Mouse (Mus musculus): Measurements from ENCODE around the gene Lrig2.

The Lrig2 gene

GRCm38 (mm10) chr3:104511538-104512423 lies at the start of gene Lrig2:
Gene Lrig2, minus strand, starts transcription at chr3:104511918.
- DNase-seq (ENCODE audit: low spot score in 2 of 2), result peak; percentile 99

- DNase-seq (ENCODE audit: low spot score in 2 of 2), result no peak
These were observed 44.9 kb upstream of the Lrig2 start for GRCm38 (mm10) chr3:104556624-104557023.

- DNase-seq (ENCODE audit: low spot score in 2 of 2), result no peak
These were observed 38.9 kb upstream of the Lrig2 start for GRCm38 (mm10) chr3:104550594-104550993.

- no peak for DNase-seq (ENCODE audit: low spot score in 2 of 2)
These were observed 36.8 kb upstream of the Lrig2 start for GRCm38 (mm10) chr3:104548367-104549087.

- no peak for DNase-seq (ENCODE audit: low spot score in 2 of 2)
These were observed 32.1 kb upstream of the Lrig2 start for GRCm38 (mm10) chr3:104543825-104544224.

- DNase-seq (ENCODE audit: low spot score in 2 of 2), result no peak
These were observed 30.3 kb upstream of the Lrig2 start for GRCm38 (mm10) chr3:104542065-104542429.

- peak; percentile 55 to 58 for DNase-seq (ENCODE audit: low spot score in 2 of 2)
These were observed 29.7 kb upstream of the Lrig2 start for GRCm38 (mm10) chr3:104541139-104542064.

- no peak for DNase-seq (ENCODE audit: low spot score in 2 of 2)
These were observed 28.9 kb upstream of the Lrig2 start for GRCm38 (mm10) chr3:104540480-104541138.

GRCm38 (mm10) chr3:104533223-104533622 lies 21.5 kb upstream of the Lrig2 start:
- DNase-seq (ENCODE audit: low spot score in 2 of 2), result no peak

- DNase-seq (ENCODE audit: low spot score in 2 of 2), result no peak
These were observed 14.6 kb upstream of the Lrig2 start for GRCm38 (mm10) chr3:104526115-104526882.

- no peak for DNase-seq (ENCODE audit: low spot score in 2 of 2)
These were observed 13.8 kb upstream of the Lrig2 start for GRCm38 (mm10) chr3:104525516-104525915.

GRCm38 (mm10) chr3:104525029-104525428 lies 13.3 kb upstream of the Lrig2 start:
- no peak for DNase-seq (ENCODE audit: low spot score in 2 of 2)

GRCm38 (mm10) chr3:104523333-104523871 lies 11.7 kb upstream of the Lrig2 start:
- DNase-seq (ENCODE audit: low spot score in 2 of 2), result peak; percentile 60 to 62

- DNase-seq (ENCODE audit: low spot score in 2 of 2), result no peak
These were observed 9.7 kb upstream of the Lrig2 start for GRCm38 (mm10) chr3:104521341-104521924.

GRCm38 (mm10) chr3:104520471-104520870 lies 8.8 kb upstream of the Lrig2 start:
- DNase-seq (ENCODE audit: low spot score in 2 of 2), result no peak

- no peak for DNase-seq (ENCODE audit: low spot score in 2 of 2)
These were observed 7.2 kb upstream of the Lrig2 start for GRCm38 (mm10) chr3:104518931-104519330.

- DNase-seq (ENCODE audit: low spot score in 2 of 2), result peak; percentile 48 to 60
These were observed 6.7 kb upstream of the Lrig2 start for GRCm38 (mm10) chr3:104518411-104518810.

- no peak for DNase-seq (ENCODE audit: low spot score in 2 of 2)
These were observed 5.4 kb upstream of the Lrig2 start for GRCm38 (mm10) chr3:104517161-104517560.

- no peak for DNase-seq (ENCODE audit: low spot score in 2 of 2)
These were observed 2.8 kb upstream of the Lrig2 start for GRCm38 (mm10) chr3:104514510-104514909.

- no peak for DNase-seq (ENCODE audit: low spot score in 2 of 2)
These were observed 668 bp upstream of the Lrig2 start for GRCm38 (mm10) chr3:104512424-104512748.
